Mouse (Mus musculus) cerebellum, postnatal 10 days (tissue): ENCODE measurements around the gene Ttc28.
"Not testable (repeated sequence)": the region's sequence is repeated elsewhere in the genome, so short reads cannot be mapped to it uniquely, and the experiment has no call there.

ENCODE experiments used
- DNase-seq, 2 experiments: peaks; one replicate each; pipeline ENCODE4 v3.0.0; 2021; ENCODE audit warnings: mixed read lengths in 2 of 2

The Ttc28 gene

DNA sequence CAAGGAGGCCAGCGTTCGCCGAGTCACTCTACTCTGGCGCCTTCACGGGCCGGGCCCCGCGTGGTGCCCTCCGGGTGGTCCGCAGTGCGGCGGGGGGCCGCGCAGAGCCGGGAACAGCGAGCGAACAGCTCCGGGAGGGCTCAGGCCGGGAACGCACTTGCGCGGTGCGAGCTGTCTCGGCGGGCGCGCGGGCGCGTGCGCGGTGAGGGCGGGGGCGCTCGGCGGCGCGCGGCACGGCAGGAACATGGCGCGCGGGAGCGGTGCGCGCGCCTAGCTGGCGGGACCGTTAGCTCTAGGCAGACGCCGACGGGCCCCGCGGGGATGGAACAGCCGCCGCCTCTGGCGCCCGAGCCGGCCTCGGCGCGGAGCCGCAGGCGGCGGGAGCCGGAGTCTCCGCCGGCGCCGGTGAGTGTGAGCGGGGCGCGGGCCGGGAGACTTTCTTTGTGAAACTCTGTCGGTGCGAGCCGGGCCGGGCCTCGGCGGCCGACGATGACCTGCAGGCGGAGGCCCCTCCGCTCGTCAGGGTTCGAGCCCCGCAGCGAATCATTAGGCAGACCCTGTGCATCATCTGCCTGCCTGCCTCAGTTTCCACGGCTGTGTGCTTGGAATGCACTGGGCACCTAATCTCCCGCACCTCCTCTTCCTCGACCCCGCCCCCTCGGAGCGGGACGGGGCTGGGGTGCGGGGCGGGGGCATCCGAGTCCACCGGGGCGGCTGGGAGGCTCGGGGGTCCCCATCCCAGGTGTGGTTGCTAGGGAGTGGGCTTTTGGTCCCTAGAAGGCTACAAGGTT, at the start of gene Ttc28:
TSS of gene Ttc28 (plus strand) at position 220 of the 791 bp plus-strand sequence.
- peak; percentile 93 to 95 for DNase-seq

DNA sequence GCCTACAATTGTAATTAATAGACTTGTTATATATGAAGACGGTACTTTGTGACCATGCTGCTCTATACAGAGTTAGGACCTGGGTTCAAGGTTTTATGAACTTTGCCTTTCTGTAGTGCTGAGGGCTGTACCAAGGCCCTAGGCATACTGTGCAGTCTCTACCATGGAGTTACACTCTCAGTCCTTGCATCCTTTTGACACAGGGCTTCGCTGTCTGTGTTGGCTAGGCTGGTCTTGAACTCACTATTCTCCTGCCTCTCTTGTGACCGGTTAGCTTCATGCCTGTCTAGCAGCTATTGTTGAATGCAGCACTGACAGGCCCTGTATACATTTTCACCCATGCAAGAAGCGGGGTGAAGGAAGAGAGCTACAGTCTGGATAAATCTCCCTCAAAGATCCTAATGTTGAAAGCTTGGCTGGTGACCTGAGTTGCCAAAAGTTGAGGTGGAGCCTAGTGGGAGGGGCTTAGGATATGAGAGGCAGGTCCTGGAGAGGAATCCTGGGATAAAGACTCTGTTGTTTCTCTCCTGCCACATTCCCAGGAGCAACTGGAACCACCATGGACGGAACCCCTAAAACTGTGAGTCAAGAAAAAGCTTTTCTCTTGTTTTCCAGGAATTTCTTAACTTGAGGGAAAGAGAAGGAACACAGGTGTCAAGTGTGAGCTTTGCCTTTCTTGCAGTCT, 48.4 kb upstream of the Ttc28 start:
- no peak for DNase-seq

GRCm38 (mm10) chr5:110835959-110836358, 43.6 kb upstream of the Ttc28 start:
- peak; percentile 70 to 75 for DNase-seq

DNA sequence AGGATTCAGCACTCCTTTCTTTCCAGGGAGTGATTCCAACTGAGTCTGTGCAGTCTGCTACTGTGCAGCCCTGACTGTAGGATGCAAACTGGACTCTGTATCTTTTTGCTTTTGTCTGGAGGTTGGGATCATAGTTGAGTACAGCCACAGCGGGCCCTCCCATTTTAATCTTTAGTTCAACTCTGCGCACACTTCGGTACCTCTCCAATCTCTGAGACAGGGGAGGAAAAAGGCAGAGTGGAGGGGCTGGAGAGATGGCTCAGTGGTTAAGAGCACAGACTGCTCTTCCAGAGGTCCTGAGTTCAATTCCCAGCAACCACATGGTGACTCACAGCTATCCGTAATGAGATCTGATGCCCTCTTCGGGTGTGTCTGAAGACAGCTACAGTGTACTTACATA, 41.6 kb upstream of the Ttc28 start:
- DNase-seq: not testable (repeated sequence)

DNA sequence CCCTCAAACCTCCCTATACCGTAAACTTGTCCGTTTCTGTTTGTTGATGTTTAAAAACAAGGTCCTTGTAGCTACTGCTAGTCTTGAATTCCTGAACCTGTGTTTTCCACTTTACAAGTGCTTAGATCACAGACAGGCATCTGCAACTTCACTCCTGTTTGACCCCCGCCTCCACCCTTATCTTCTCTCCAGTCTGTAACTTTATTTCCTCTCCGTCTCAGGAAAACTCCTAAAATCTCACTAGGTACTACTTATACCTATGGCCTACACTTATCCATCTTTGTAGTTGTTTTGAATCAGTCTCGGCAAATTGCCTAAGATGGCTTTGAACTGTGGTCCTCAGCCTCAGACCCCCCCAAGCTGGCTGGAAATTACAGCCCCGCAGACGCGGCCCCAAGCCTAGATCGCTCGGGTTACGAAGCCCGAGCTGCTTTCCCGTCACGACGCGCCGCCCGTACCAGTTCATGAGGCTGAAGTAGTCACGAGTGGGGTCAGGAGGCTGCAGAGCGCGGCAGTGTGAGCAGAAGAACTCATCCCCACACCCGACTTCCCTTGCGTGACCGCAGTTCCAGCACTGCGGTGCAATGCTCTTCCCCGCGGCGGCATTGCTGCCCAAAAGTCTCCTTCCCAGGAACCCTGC, 40.4 kb upstream of the Ttc28 start:
- no peak for DNase-seq

DNA sequence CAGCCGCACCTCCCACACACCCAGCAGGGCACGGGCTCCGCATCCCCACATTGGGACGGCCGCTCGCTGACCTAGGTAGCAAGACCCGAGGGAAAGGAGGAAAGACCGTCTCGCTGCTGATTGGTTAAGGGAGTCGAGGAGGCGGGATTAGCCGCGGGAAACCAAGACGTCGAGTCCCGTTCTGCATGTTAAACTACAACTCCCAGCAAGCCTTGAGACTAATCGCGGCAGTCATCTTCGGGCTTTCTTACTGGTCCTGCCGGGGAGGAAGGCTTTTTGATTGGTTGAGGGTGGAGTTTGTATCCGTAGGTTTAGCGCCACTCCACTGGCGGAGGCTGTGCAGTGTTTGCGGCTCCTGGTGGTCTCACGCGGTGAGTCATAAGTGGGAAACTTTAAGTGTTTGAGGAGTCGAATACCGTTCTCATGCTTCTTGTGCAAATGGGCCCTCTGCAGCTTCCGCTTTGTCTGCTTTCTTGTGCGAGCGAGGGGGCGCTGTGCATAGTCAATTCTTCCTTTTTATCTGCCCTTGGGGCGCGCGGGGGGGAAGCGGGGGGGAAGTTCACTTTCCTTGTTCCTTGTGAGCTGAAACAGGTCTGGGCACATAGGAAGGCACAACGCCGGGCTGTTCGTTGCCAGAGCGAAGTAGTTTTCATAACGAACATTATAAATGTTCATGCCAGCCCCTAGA, 39.8 kb upstream of the Ttc28 start, which contains the start of the genes Hscb and Chek2:
TSS of gene Hscb (minus strand) at position 100 of the 688 bp plus-strand sequence.
TSS of gene Chek2 (plus strand) at position 302 of the 688 bp plus-strand sequence.
- peak; percentile 98 for DNase-seq

GRCm38 (mm10) chr5:110840465-110840864, 39.1 kb upstream of the Ttc28 start:
- DNase-seq: peak; percentile 58 to 72

DNA sequence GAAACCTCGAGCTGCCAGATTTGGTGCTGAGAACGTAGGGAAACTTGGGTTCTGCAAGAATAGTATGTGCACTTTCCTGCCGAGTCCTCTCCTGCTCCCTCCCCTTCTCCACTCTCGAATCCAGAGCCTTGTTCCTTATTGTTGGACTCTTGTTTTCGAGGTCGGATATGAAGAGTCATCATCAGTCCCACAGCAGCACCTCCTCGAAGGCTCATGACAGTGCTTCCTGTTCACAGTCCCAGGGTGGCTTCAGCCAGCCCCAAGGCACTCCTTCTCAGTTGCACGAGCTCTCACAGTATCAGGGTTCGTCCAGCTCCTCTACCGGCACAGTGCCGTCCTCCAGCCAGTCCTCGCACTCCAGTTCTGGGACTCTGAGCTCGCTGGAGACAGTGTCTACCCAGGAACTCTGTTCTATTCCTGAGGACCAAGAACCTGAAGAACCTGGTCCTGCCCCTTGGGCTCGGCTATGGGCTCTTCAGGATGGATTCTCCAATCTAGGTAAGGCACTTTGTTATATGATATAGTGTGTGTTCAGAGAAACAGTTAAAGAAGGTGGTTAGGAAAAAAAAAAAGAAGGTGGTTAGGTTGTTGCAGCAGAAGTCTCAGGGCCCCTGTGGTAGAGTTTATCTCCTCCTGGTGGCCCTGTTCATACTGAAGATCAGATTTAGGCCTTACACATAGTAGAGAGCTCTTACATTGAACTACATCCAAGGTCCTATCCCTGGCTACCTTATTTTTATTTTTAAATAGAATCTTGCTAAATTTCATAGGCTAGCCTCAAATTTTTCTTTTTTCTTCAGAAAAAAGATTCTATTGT, 38.3 kb upstream of the Ttc28 start:
- no peak for DNase-seq

GRCm38 (mm10) chr5:110852990-110853389, 26.6 kb upstream of the Ttc28 start:
- no peak for DNase-seq

- DNase-seq: no peak
Observed at GRCm38 (mm10) chr5:110857091-110857490, 22.5 kb upstream of the Ttc28 start.

- DNase-seq: peak; percentile 23 to 32
Observed at GRCm38 (mm10) chr5:110859013-110859650, 20.5 kb upstream of the Ttc28 start.

- DNase-seq: no peak
Observed at GRCm38 (mm10) chr5:110860445-110860844, 19.2 kb upstream of the Ttc28 start.

GRCm38 (mm10) chr5:110868460-110868859, 11.1 kb upstream of the Ttc28 start:
- DNase-seq: peak; percentile 17 to 31

GRCm38 (mm10) chr5:110869242-110869669, 10.3 kb upstream of the Ttc28 start:
- DNase-seq: no peak

DNA sequence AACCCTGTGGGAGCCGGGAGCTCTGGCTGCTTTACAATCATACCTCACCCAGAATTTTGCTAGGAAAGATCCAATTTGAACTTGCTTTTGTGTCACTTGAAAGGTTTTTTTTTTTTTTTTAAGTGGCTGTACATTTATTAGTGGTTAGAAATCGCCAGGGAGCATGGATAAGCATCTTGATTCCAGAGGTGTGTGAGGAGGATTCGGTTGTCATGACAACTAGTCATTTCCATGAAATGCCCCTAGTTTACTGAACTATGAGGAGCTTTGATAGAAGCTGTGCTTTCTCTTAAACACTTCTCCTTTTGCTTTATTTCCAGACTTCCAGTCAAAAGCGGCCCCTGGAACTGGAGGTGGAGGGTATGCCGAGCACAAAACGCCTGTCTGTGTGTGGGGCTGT, 6.4 kb upstream of the Ttc28 start:
- DNase-seq: no peak

GRCm38 (mm10) chr5:110874711-110875110, 4.9 kb upstream of the Ttc28 start:
- DNase-seq: peak; percentile 42 to 57

DNA sequence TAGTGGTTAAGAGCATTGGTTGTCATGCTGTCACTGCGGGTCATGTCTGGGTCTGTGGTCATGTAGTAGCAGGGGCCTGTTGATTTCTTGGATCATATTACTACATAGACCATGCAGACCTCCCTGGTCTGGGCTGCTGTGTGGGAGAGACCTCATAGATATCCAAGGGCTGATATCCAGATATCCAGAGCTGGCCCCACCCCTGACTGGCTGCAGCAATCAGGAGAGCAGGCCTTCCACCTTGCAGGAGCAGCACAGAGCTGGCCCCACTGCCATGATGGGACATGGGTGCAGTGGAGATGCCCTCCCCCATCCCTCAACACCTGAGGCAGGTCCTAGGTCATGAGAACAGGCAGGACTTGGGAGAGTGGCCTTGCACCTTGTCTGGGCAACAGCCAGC, 4.3 kb upstream of the Ttc28 start:
- no peak for DNase-seq

GRCm38 (mm10) chr5:110877666-110878505, 1.7 kb upstream of the Ttc28 start:
- no peak for DNase-seq

DNA sequence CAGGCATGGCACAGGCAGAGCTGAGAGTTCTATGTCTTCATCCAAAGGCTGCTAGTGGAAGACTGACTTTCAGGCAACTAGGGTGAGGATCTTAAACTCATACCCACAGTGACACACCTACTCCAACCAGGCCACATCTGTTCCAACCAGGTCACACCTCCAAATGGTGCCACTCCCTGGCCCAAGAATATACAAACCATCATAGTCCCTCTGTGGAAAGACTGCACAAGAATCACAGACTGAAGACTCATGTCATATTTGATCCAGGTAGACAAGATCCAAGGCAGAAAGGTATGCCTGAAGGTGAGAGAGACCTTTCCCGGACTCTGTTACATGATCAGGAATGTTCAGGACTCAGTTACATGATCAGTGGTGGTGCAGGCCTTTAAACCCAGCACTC, 1.1 kb upstream of the Ttc28 start:
- DNase-seq: not testable (repeated sequence)

- DNase-seq: no peak
Observed at GRCm38 (mm10) chr5:110879042-110879441, 561 bp upstream of the Ttc28 start.
